Mouse (Mus musculus): ENCODE measurements around the gene Gm37240.

Gene Gm37240

GRCm38 (mm10) chr3:85339926-85340325 lies 547.4 kb downstream of the Gm37240 start:
- DNase-seq (ENCODE audit: low spot score), result no peak

- DNase-seq (ENCODE audit: low spot score), result no peak
Observed at GRCm38 (mm10) chr3:85339269-85339820, 548.0 kb downstream of the Gm37240 start.

GRCm38 (mm10) chr3:85338755-85339095 lies 548.6 kb downstream of the Gm37240 start:
- no peak for DNase-seq (ENCODE audit: low spot score)

- DNase-seq (ENCODE audit: low spot score), result no peak
Observed at GRCm38 (mm10) chr3:85337881-85338754, 549.2 kb downstream of the Gm37240 start.

GRCm38 (mm10) chr3:85335517-85335916 lies 551.8 kb downstream of the Gm37240 start:
- DNase-seq (ENCODE audit: low spot score), result no peak

- DNase-seq (ENCODE audit: low spot score), result no peak
Observed at GRCm38 (mm10) chr3:85332276-85332675, 555.0 kb downstream of the Gm37240 start.

GRCm38 (mm10) chr3:85318256-85318655 lies 569.1 kb downstream of the Gm37240 start:
- no peak for DNase-seq (ENCODE audit: low spot score)

GRCm38 (mm10) chr3:85317306-85317705 lies 570.0 kb downstream of the Gm37240 start:
- no peak for DNase-seq (ENCODE audit: low spot score)

GRCm38 (mm10) chr3:85314961-85315360 lies 572.4 kb downstream of the Gm37240 start:
- DNase-seq (ENCODE audit: low spot score), result no peak

GRCm38 (mm10) chr3:85313646-85314255 lies 573.6 kb downstream of the Gm37240 start:
- no peak for DNase-seq (ENCODE audit: low spot score)

- DNase-seq (ENCODE audit: low spot score), result no peak
Observed at GRCm38 (mm10) chr3:85311176-85311575, 576.1 kb downstream of the Gm37240 start.

- DNase-seq (ENCODE audit: low spot score), result no peak
Observed at GRCm38 (mm10) chr3:85310401-85310989, 576.8 kb downstream of the Gm37240 start.

- DNase-seq (ENCODE audit: low spot score), result no peak
Observed at GRCm38 (mm10) chr3:85309168-85309567, 578.1 kb downstream of the Gm37240 start.

- no peak for DNase-seq (ENCODE audit: low spot score)
Observed at GRCm38 (mm10) chr3:85308706-85309105, 578.6 kb downstream of the Gm37240 start.

- no peak for DNase-seq (ENCODE audit: low spot score)
Observed at GRCm38 (mm10) chr3:85301851-85302250, 585.5 kb downstream of the Gm37240 start.

GRCm38 (mm10) chr3:85301336-85301735 lies 586.0 kb downstream of the Gm37240 start:
- no peak for DNase-seq (ENCODE audit: low spot score)

- DNase-seq (ENCODE audit: low spot score), result no peak
Observed at GRCm38 (mm10) chr3:85299649-85300550, 587.4 kb downstream of the Gm37240 start.

- no peak for DNase-seq (ENCODE audit: low spot score)
Observed at GRCm38 (mm10) chr3:85295229-85295628, 592.1 kb downstream of the Gm37240 start.

GRCm38 (mm10) chr3:85287627-85288026 lies 599.7 kb downstream of the Gm37240 start:
- no peak for DNase-seq (ENCODE audit: low spot score)

GRCm38 (mm10) chr3:85284483-85284882 lies 602.8 kb downstream of the Gm37240 start:
- DNase-seq (ENCODE audit: low spot score), result no peak

- no peak for DNase-seq (ENCODE audit: low spot score)
Observed at GRCm38 (mm10) chr3:85282816-85283215, 604.5 kb downstream of the Gm37240 start.

GRCm38 (mm10) chr3:85275075-85275474 lies 612.2 kb downstream of the Gm37240 start:
- DNase-seq (ENCODE audit: low spot score), result peak; percentile 21
